In genomic region chr5:118245606-118246308, GRCm38 (mm10) we compare ENCODE assay signal across 8 mouse cellular contexts. TPM values are rescaled to one million over a fixed set of nuclear protein-coding genes. Genes with fewer than 3 reads are reported as not detected.
DNase-seq lines count a peak whose midpoint lies in the region; ATAC-seq lines count a peak whose summit lies in the region.

No protein-coding gene starts in this region.

- no peaks in the 10 kb centered on the region for H3K9me3 ChIP-seq in kidney, embryonic 16.5 days (ENCODE audit: low read length)
- no peaks in the 10 kb centered on the region for H3K9me3 ChIP-seq in forebrain, embryonic 12.5 days
- no peaks in the 10 kb centered on the region for H3K9me3 ChIP-seq in liver, embryonic 12.5 days (replicated peaks)
- H3K9me3 ChIP-seq in stomach, embryonic 16.5 days (replicated peaks; ENCODE audit: control insufficient read depth, low read length), result no peaks in the 10 kb centered on the region

- H3K4me1 ChIP-seq in kidney, embryonic 16.5 days (ENCODE audit: insufficient read depth, low read length), result peaks cover 14% of the 10 kb centered on the region; the same call in 1 of the 2 replicates
- H3K4me1 ChIP-seq in forebrain, embryonic 12.5 days, result peaks cover 26% of the 10 kb centered on the region
- H3K4me1 ChIP-seq in liver, embryonic 12.5 days, result peaks cover 32% of the 10 kb centered on the region
- no peaks in the 10 kb centered on the region for H3K4me1 ChIP-seq in stomach, embryonic 16.5 days (ENCODE audit: control insufficient read depth, insufficient read depth, low read length)

- peak overlapping the region; percentile 70 for H3K9ac ChIP-seq in kidney, embryonic 16.5 days (replicated peaks; ENCODE audit: low read length)
- peak overlapping the region; percentile 78 for H3K9ac ChIP-seq in forebrain, embryonic 12.5 days
- peak overlapping the region; percentile 62; the same call in 1 of the 2 replicates for H3K9ac ChIP-seq in liver, embryonic 12.5 days
- peak overlapping the region; percentile 81 for H3K9ac ChIP-seq in stomach, embryonic 16.5 days (ENCODE audit: low read length)

- peaks cover 13% of the 10 kb centered on the region; the same call in 1 of the 2 replicates for H3K36me3 ChIP-seq in kidney, embryonic 16.5 days (ENCODE audit: insufficient read depth, low read length)
- peaks cover 36% of the 10 kb centered on the region for H3K36me3 ChIP-seq in forebrain, embryonic 12.5 days (replicated peaks)
- peaks cover 9% of the 10 kb centered on the region; the same call in 1 of the 2 replicates for H3K36me3 ChIP-seq in liver, embryonic 12.5 days
- no peaks in the 10 kb centered on the region for H3K36me3 ChIP-seq in stomach, embryonic 16.5 days (ENCODE audit: control insufficient read depth, insufficient read depth, low read length)

- 6% methylated on average over 15 of the region's 15 CpGs for WGBS in kidney, embryonic 16.5 days
- WGBS in forebrain, embryonic 12.5 days, result 5% methylated on average over 15 of the region's 15 CpGs
- WGBS in liver, embryonic 12.5 days (ENCODE audit: insufficient replicate concordance), result 12% methylated on average over 15 of the region's 15 CpGs
- 7% methylated on average over 15 of the region's 15 CpGs for WGBS in stomach, embryonic 16.5 days

- peak overlapping the region; percentile 67 for H3K4me2 ChIP-seq in kidney, embryonic 16.5 days (replicated peaks; ENCODE audit: low read depth, low read length)
- H3K4me2 ChIP-seq in forebrain, embryonic 12.5 days, result peak overlapping the region; percentile 83
- H3K4me2 ChIP-seq in liver, embryonic 12.5 days, result peak overlapping the region; percentile 82
- peak overlapping the region; percentile 78 for H3K4me2 ChIP-seq in stomach, embryonic 16.5 days (ENCODE audit: low read depth, low read length)

- H3K27me3 ChIP-seq in kidney, embryonic 16.5 days (ENCODE audit: insufficient read depth, low read length), result no peaks in the 10 kb centered on the region
- H3K27me3 ChIP-seq in forebrain, embryonic 12.5 days, result no peaks in the 10 kb centered on the region
- 0 out of 2 replicates have a peak, but pooled peaks cover 6% of the 10 kb centered on the region for H3K27me3 ChIP-seq in liver, embryonic 12.5 days (replicated peaks)
- no peaks in the 10 kb centered on the region for H3K27me3 ChIP-seq in stomach, embryonic 16.5 days (ENCODE audit: control insufficient read depth, insufficient read depth, low read length)

- no peak for DNase-seq in kidney, adult 8-10 months
- DNase-seq in T-cell, adult 2 months (ENCODE audit: low spot score), result peak; percentile 3
- DNase-seq in left cerebral cortex, postnatal 14 days (ENCODE audit: low spot score in 2 of 2), result no peak
- no peak for DNase-seq in kidney, postnatal 10 days

- peak overlapping the region; percentile 86 for H3K4me3 ChIP-seq in kidney, embryonic 16.5 days (ENCODE audit: low read length)
- H3K4me3 ChIP-seq in forebrain, embryonic 12.5 days (replicated peaks), result peak overlapping the region; percentile 69
- H3K4me3 ChIP-seq in liver, embryonic 12.5 days, result peak overlapping the region; percentile 60
- peak overlapping the region; percentile 83 for H3K4me3 ChIP-seq in stomach, embryonic 16.5 days (replicated peaks; ENCODE audit: low read length)

- ATAC-seq in kidney, embryonic 16.5 days (ENCODE audit: low FRiP score, low TSS enrichment), result peak; percentile 21
- ATAC-seq in forebrain, embryonic 12.5 days (ENCODE audit: low FRiP score), result no peak
- ATAC-seq in liver, embryonic 12.5 days, result no peak
- ATAC-seq in stomach, embryonic 16.5 days (ENCODE audit: insufficient read depth, low FRiP score), result no peak

- H3K27ac ChIP-seq in kidney, embryonic 16.5 days (ENCODE audit: low read length), result peak overlapping the region; percentile 81
- H3K27ac ChIP-seq in forebrain, embryonic 12.5 days, result peak overlapping the region; percentile 78; the same call in 1 of the 2 replicates
- no peak overlapping the region for H3K27ac ChIP-seq in liver, embryonic 12.5 days
- H3K27ac ChIP-seq in stomach, embryonic 16.5 days (ENCODE audit: low read length), result peak overlapping the region; percentile 73

- intact Hi-C loops in left cerebral cortex, postnatal 14 days (cut with DNase I), result loop anchor here (2.0 kb wide), 1 partner anchor 75 kb away; no protein-coding TSS in a partner anchor

RNA-seq across cellular contexts. Expression of gene 2410131K14Rik, which starts 0.7 kb away (rescaled TPM):
- polyA plus RNA-seq in kidney, embryonic 16.5 days (2015; fragmentation: Nextera tagmentation; extraction: Ambion mirVana), result 10.6 and 10.7 TPM in 2 replicates
- polyA plus RNA-seq in forebrain, embryonic 12.5 days (2016; fragmentation: Nextera tagmentation; extraction: Ambion mirVana), result 13.2 and 13.7 TPM in 2 replicates
- polyA plus RNA-seq in liver, embryonic 12.5 days (2016; fragmentation: Nextera tagmentation; extraction: Ambion mirVana), result 2.3 and 2.6 TPM in 2 replicates
- polyA plus RNA-seq in stomach, embryonic 16.5 days (2015; fragmentation: Nextera tagmentation; extraction: Ambion mirVana), result 7.4 and 7.7 TPM in 2 replicates
- 10 to 100 TPM; 15.0 to 15.6 TPM for total RNA-seq in left cerebral cortex, postnatal 14 days (2021)

RNA-seq across cellular contexts. Expression of gene Rnft2, which starts 0.8 kb away (rescaled TPM):
- polyA plus RNA-seq in kidney, embryonic 16.5 days (2015; fragmentation: Nextera tagmentation; extraction: Ambion mirVana), result 2.8 and 3.3 TPM in 2 replicates
- polyA plus RNA-seq in forebrain, embryonic 12.5 days (2016; fragmentation: Nextera tagmentation; extraction: Ambion mirVana), result 8.3 and 11.0 TPM in 2 replicates
- 0.52 and 0.54 TPM in 2 replicates for polyA plus RNA-seq in liver, embryonic 12.5 days (2016; fragmentation: Nextera tagmentation; extraction: Ambion mirVana)
- 1.3 and 2.6 TPM in 2 replicates for polyA plus RNA-seq in stomach, embryonic 16.5 days (2015; fragmentation: Nextera tagmentation; extraction: Ambion mirVana)
- total RNA-seq in left cerebral cortex, postnatal 14 days (2021), result 100 to 1,000 TPM; 105 to 109 TPM
